Mouse (Mus musculus) liver, embryonic 14.5 days (tissue): ENCODE measurements at regions not wholly inside any gene's neighbourhood (a gene's known extent, or its start where the extent isn't known, plus 50 kb on each side); places are given as distances from the start of the nearest gene placed in this dataset.

ENCODE experiments used
- CTCF ChIP-seq: IDR thresholded peaks from 2 replicates; pipeline ENCODE4 v1.5.1; 2016; ENCODE audit warnings: antibody characterized with exemption, low read depth, control low read depth
- EP300 ChIP-seq: IDR thresholded peaks from 2 replicates; pipeline ENCODE4 v1.6.1; 2016; ENCODE audit warnings: antibody characterized with exemption, low read depth

DNA sequence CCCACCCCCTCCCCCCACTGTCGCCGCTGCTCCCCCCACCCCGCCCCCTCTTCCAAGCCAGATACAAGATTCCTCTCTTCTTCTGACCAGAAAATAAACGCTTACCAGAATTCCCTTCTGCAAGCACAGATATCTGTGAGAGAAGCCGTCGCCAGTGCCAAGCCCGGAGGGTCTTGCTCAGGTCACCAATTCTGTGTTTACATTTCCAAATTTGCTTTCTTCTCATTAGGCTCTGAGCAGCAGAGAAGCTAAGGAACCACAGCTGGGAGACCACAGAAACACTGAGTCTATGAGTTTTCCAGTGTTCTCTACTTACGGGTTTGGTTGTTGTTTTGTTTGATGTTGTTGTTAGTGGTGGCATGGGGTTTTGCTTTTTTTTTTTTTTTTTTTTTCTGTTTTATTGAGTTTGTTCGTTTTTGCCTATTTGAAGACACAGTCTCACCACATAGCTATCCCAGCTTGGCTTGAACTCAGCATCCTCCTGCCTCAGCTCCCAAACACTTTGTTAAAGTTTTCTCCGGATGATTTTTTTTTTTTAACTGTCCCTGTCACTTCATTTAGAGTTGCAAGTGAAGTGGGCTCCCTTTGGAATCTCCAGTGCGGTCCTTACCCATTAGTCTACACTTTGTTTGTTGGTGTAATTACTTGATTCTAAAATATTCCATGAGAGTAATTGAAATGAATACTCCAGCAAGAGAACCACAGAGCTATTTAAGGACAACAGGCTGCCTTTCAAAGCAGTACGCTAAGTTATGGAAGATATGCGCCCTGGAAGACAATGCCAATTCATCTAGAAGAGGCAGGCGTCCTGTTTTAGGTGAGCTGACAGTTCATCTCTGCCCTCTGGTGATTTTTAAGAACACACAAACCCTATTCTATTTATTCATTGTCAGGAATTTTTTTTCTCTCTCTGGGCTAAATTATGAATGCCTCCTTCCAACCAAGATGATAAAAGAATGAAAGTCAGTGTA lies 111.2 kb upstream of the Cpm start:
- TF ChIP-seq EP300 (no peak), CTCF (no peak)
